In genomic region chr2:166592034-166592912, GRCm38 (mm10) we compare ENCODE assay signal across 8 mouse cellular contexts.
DNase-seq lines count a peak whose midpoint lies in the region; ATAC-seq and TF ChIP-seq lines count a peak whose summit lies in the region.

No protein-coding gene starts in this region.

- H3K4me1 ChIP-seq in CH12.LX (ENCODE audit: control insufficient read depth in 1 of 2, insufficient read depth in 2 of 2), result peaks cover 0 to 28% of the 10 kb centered on the region in 2 experiments; a peak in 3 of 4 replicates

- no peaks in the 10 kb centered on the region for H3K79me2 ChIP-seq in CH12.LX (replicated peaks; ENCODE audit: control insufficient read depth, extremely low read depth, insufficient read depth, poor library complexity, severe bottlenecking)

- peaks cover 33 to 87% of the 10 kb centered on the region in 2 experiments for H3K36me3 ChIP-seq in CH12.LX (replicated peaks in 1 of 2; ENCODE audit: control insufficient read depth in 1 of 2, insufficient read depth in 1 of 2, low read length in 1 of 2)

- no peaks in the 10 kb centered on the region for H3K9me3 ChIP-seq in CH12.LX (replicated peaks; ENCODE audit: low read length)

- dilution Hi-C loops in CH12.LX (cut with MboI; ENCODE audit: extremely low pct_ligation_motif_present, extremely low pct_unique_long_range_greater_than_20kb, low sequenced_read_pairs), result no loop called here

- H3K4me2 ChIP-seq in CH12.LX (ENCODE audit: insufficient read depth, low read depth, poor library complexity, severe bottlenecking), result no peak overlapping the region

- peak; percentile 100 for TF ChIP-seq RAD21 in CH12.LX (IDR thresholded peaks at IDR 0.05; ENCODE audit: low read depth, low read length)

- no peak overlapping the region for H3K4me3 ChIP-seq in CH12.LX (replicated peaks in 1 of 3; ENCODE audit: low read depth in 2 of 3, low read length in 2 of 3, poor library complexity in 1 of 3)
- no peak overlapping the region for H3K4me3 ChIP-seq in layer of hippocampus, adult 2 months

- H3K27me3 ChIP-seq in CH12.LX (replicated peaks), result no peaks in the 10 kb centered on the region

- peak; percentile 57 for DNase-seq in CH12.LX (ENCODE audit: extremely low read depth)
- peak; percentile 84 for DNase-seq in brain, adult 2 months (ENCODE audit: low read depth, low spot score)
- DNase-seq in heart, postnatal 25 days (ENCODE audit: low spot score), result peak; percentile 37
- peak; percentile 78 to 89 for DNase-seq in layer of hippocampus, adult 2 months (ENCODE audit: low spot score in 2 of 2)
- DNase-seq in lung, postnatal 10 days, result peak; percentile 78
- DNase-seq in retina, adult 2 months (ENCODE audit: low read depth, low spot score), result peak; percentile 33
- DNase-seq in thymus, postnatal 25 days, result peak; percentile 82

- TF ChIP-seq POLR2A in CH12.LX (IDR thresholded peaks at IDR 0.05; ENCODE audit: low read depth, low read length), result no peak

- H3K9ac ChIP-seq in CH12.LX (ENCODE audit: insufficient read depth, low read depth), result no peak overlapping the region

- ATAC-seq in erythroid progenitor cell, adult 5-6 weeks (replicated peaks; ENCODE audit: low FRiP score, poor library complexity, severe bottlenecking), result peak; percentile 58; the same call in 1 of the 2 replicates

- TF ChIP-seq CTCF in CH12.LX (conservative IDR thresholded peaks at IDR 0.05 in 1 of 2, IDR thresholded peaks at IDR 0.05 in 1 of 2; ENCODE audit: low read depth in 2 of 2, low read length in 2 of 2), result peak; percentile 95 to 96
- peak; percentile 97 for TF ChIP-seq CTCF in layer of hippocampus, adult 2 months (conservative IDR thresholded peaks at IDR 0.05)

- H3K27ac ChIP-seq in CH12.LX (ENCODE audit: insufficient read depth, low read depth), result no peak overlapping the region
- H3K27ac ChIP-seq in layer of hippocampus, adult 2 months, result no peak overlapping the region

- intact Hi-C loops in heart, postnatal 25 days (cut with DNase I), result loop anchor here (1.0 to 10.0 kb wide), 3 partner anchors 119 to 263 kb away; no protein-coding TSS in a partner anchor

- TF ChIP-seq EP300 in CH12.LX (IDR thresholded peaks at IDR 0.05; ENCODE audit: low read length), result no peak

- in situ Hi-C loops in CH12.LX (cut with MboI; ENCODE audit: low pct_ligation_motif_present, low pct_unique_long_range_greater_than_20kb, low sequenced_read_pairs), result loop anchor here (5.0 to 10.0 kb wide), 2 partner anchors 123 to 255 kb away; partner anchors contain the start of gene Prex1

TF ChIP-seq in CH12.LX, 34 proteins besides CTCF, POLR2A, EP300 and RAD21:
- no peak for TF ChIP-seq CHD2 (IDR thresholded peaks at IDR 0.05; ENCODE audit: low read length)
- TF ChIP-seq ZC3H11A (IDR thresholded peaks at IDR 0.05; ENCODE audit: low read depth, low read length), result peak; percentile 94
- no peak for TF ChIP-seq PAX5 (IDR thresholded peaks at IDR 0.05; ENCODE audit: low read length)
- no peak for TF ChIP-seq BHLHE40 (IDR thresholded peaks at IDR 0.05; ENCODE audit: low read depth, low read length)
- TF ChIP-seq GABPA (IDR thresholded peaks at IDR 0.05; ENCODE audit: insufficient replicate concordance, low read depth, low read length), result no peak
- TF ChIP-seq MAFK (IDR thresholded peaks at IDR 0.05; ENCODE audit: insufficient replicate concordance, low read length), result 0 out of 2 replicates have a peak, but pooled peaks have one; percentile 46
- no peak for TF ChIP-seq TBP (conservative IDR thresholded peaks at IDR 0.05; ENCODE audit: low read depth, low read length)
- TF ChIP-seq MAZ (IDR thresholded peaks at IDR 0.05; ENCODE audit: low read depth, low read length), result no peak
- no peak for TF ChIP-seq ETS1 (conservative IDR thresholded peaks at IDR 0.05; ENCODE audit: low read depth, low read length)
- TF ChIP-seq NELFE (IDR thresholded peaks at IDR 0.05; ENCODE audit: low read depth, low read length), result no peak; the same call in 1 of the 2 replicates
- TF ChIP-seq USF1 (IDR thresholded peaks at IDR 0.05; ENCODE audit: low read depth, low read length), result no peak
- no peak for TF ChIP-seq MEF2A (IDR thresholded peaks at IDR 0.05; ENCODE audit: borderline replicate concordance, low read depth, low read length)
- TF ChIP-seq IRF4 (IDR thresholded peaks at IDR 0.05; ENCODE audit: low read depth, low read length), result 0 out of 2 replicates have a peak, but pooled peaks have one; percentile 13
- TF ChIP-seq JUND (conservative IDR thresholded peaks at IDR 0.05; ENCODE audit: low read depth, low read length), result no peak
- TF ChIP-seq RCOR1 (conservative IDR thresholded peaks at IDR 0.05; ENCODE audit: low read depth, low read length), result no peak
- TF ChIP-seq MAX (IDR thresholded peaks at IDR 0.05; ENCODE audit: low read length), result no peak; the same call in 1 of the 2 replicates
- TF ChIP-seq TCF12 (IDR thresholded peaks at IDR 0.05; ENCODE audit: low read depth, low read length), result no peak
- no peak for TF ChIP-seq HCFC1 (IDR thresholded peaks at IDR 0.05; ENCODE audit: low read depth, low read length)
- TF ChIP-seq SMC3 (IDR thresholded peaks at IDR 0.05; ENCODE audit: low read depth, low read length), result peak; percentile 99

Comparison
In these comparisons a context has a peak if more than half of its experiments do, and no peak if none do; other contexts are left out.
1. DNase-seq: peak in every context shown above with its lines; median percentile 84 in brain, adult 2 months; 84 in layer of hippocampus, adult 2 months; 82 in thymus, postnatal 25 days; 78 in lung, postnatal 10 days; 57 in CH12.LX; 37 in heart, postnatal 25 days; 33 in retina, adult 2 months.